Mouse (Mus musculus) lung, adult 2 months (tissue): Measurements from ENCODE around the gene Dcaf7. TPM values are rescaled to one million over a fixed set of nuclear protein-coding genes. Genes with fewer than 3 reads are reported as not detected.

Source experiments
- DNase-seq: peaks from one replicate; pipeline ENCODE4 v3.0.0; 2022
- H3K4me1 ChIP-seq: fragments of 200-500 bp; 2 replicates; pipeline ENCODE4 v1.6.1; 2011; ENCODE audit warnings: low read length; ENCODE audit not compliant: control insufficient read depth, insufficient read depth
- H3K4me3 ChIP-seq: fragments of 200-500 bp; replicated peaks from 2 replicates; pipeline ENCODE3; 2011; ENCODE audit warnings: low read depth, mild to moderate bottlenecking, control low read depth, low read length; ENCODE audit errors: extremely low read depth
- CTCF ChIP-seq: fragments of 200-500 bp; IDR thresholded peaks from 2 replicates; pipeline ENCODE4 v1.5.1; 2011; ENCODE audit warnings: mild to moderate bottlenecking, low read length, control low read depth; ENCODE audit not compliant: insufficient read depth
- POLR2A ChIP-seq: fragments of 200-500 bp; IDR thresholded peaks from 2 replicates; pipeline ENCODE4 v1.6.1; 2011; ENCODE audit warnings: low read depth, mild to moderate bottlenecking, control low read depth, low read length, borderline replicate concordance; ENCODE audit errors: extremely low read depth
- WGBS: fragments of 180-500 bp; shearing (Covaris S2); methylation state at CpG from one replicate; pipeline ENCODE4 v1.1.7; 2018; 5-methylcytosine and 5-hydroxymethylcytosine counted together
- polyA plus RNA-seq: library from polyadenylated mRNA; depleted of rRNA; stranded (reverse); fragments of >200 nt; gene quantifications from 2 replicates; pipeline ENCODE4 v1.2.3, GENCODE M21; 2012; rRNA removed

The Dcaf7 gene
- polyA plus RNA-seq, 1 experiment, result 51.5 TPM

DNA sequence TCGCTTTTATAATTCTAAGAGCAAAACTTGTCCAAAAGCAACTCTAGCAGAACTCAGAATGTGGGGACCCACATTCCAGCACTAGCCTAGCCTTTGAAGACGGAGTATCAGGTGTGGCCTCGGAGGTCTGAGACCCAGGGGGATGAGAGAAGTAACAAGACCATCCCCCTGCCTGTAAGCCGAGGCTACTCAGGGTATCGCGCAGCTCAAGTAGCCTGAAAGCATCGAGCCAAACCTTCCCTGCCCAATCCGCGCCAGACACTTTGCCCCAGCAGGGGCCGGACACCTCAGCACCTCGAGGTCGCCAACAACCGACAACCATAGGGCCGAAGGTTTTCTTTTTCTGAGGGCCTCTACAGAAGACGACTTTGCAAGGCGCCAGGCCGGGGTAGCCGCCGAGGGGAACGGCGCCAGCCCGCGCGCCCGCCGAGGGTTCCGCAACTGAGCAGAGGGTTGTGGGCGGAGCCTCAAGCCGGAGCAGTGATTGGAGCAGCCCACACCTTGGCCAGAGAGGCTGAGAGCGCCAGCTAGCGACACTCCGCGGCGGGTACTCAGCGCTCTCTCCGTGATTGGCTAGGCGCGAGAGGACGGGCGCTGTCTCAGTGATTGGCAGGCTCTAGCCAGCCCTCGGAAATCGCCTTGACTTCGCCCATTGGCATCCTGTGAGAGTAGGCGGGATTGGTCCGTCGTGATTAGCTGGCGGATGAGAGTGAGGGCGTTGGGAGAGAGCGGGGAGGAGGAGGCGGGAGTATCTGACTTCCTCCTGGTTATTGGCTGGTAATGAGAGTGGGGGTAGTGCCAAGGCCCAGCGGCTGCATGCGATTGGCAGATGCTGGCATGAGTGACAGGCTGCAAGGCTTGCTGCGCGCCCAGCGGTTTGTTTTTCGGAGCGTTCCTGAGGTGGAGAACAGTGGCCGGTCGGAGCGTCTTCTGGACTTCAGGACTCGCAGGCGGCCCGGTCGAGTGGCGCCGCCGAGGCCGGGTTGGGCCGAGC lies 47.3 kb downstream of the Dcaf7 start, which contains the start of gene Map3k3:
Gene Map3k3 (plus strand): TSS at position 906 of the 994 bp plus-strand sequence.
- WGBS, result under 1% methylated on average over 69 of the region's 69 CpGs
- peak; percentile 97 for DNase-seq
- TF ChIP-seq CTCF (no peak), POLR2A (peak; percentile 91)
- Histone ChIP-seq H3K4me3 (peak within 1 kb of the TSS; percentile 77), H3K4me1 (peaks cover 2% of the 10 kb centered on the region; the same call in 1 of the 2 replicates)

DNA sequence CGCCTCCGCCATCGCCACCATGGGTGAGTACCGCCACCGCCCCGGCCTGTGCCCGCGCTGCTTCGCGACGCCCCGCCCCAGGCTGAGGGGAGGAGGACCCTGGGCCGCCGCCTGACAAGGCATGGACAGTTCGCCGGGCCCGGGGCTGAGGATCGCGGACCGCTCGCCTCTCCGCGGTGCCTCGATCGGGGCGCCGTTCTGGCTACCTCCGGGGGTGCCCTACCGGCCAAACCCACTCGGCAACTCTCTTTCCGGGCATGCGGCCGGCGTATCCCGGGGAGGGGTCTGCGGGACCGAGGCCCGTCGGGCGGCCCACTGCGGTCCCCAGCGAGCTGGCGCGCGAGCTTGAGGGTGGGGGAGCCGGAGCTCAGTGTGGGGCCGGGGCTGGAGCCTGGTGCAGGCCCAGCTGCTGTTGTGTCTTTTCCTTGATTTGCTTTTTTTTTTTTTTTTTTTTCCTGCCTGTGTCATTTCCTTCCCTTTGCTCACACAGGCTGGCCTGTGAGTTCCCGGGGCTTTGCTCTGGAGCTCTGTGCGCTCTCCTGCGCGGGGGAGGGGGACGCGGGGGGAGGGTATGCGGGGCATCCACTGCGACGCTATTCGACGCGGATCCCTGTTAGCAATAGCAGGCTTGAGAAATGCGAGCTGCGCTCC lies 48.4 kb downstream of the Dcaf7 start:
- H3K4me3 ChIP-seq, result peak overlapping the region; percentile 76
- TF ChIP-seq CTCF (no peak), POLR2A (peak; percentile 42; the same call in 1 of the 2 replicates)
- H3K4me1 ChIP-seq, result peaks cover 8% of the 10 kb centered on the region
- peak; percentile 83 for DNase-seq
- WGBS, result under 1% methylated on average over 60 of the region's 61 CpGs

- no peak for DNase-seq
- WGBS, result 54% methylated on average over 1 of the region's 1 CpGs
These were observed 61.6 kb downstream of the Dcaf7 start for GRCm38 (mm10) chr11:106098223-106098622.

DNA sequence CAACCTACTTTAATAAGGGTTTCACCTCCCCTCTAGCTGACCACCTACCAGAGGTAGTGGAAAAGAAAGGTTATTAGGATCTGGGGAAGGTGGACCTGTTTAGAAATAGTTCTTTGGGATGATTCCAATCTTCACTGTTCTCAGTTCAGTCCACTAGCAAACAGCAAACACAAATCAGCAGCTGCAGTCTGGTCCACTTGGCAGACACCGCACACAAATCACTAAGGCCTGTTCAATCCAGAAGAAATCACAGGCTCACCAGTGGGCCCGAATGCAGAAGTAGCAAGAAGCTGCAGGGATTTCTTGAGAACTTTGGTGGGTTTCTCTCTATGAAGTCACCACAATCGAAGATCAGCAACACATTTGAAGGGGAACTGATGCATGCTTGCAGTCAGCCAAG lies 66.2 kb downstream of the Dcaf7 start:
- TF ChIP-seq POLR2A (no peak), CTCF (no peak)
- Histone ChIP-seq H3K4me1 (peaks cover 14% of the 10 kb centered on the region), H3K4me3 (no peak overlapping the region)
- DNase-seq, result no peak
- 63% methylated on average over 3 of the region's 3 CpGs for WGBS

More at GRCm38 (mm10) chr11:106098223-106098622, 61.6 kb downstream of the Dcaf7 start:
- Histone ChIP-seq H3K4me1 (peaks cover 12% of the 10 kb centered on the region), H3K4me3 (no peak overlapping the region)
- TF ChIP-seq CTCF (no peak), POLR2A (no peak)

GRCm38 (mm10) chr11:106106047-106106587 lies 69.4 kb downstream of the Dcaf7 start:
- TF ChIP-seq CTCF (no peak), POLR2A (no peak)
- H3K4me3 ChIP-seq, result no peak overlapping the region
- WGBS, result 62% methylated on average over 8 of the region's 8 CpGs
- no peak for DNase-seq
- H3K4me1 ChIP-seq, result peaks cover 4% of the 10 kb centered on the region

Other genes starting within 250 kb of the Dcaf7 start
- gene Cyb561, start 83.5 kb upstream of the Dcaf7 start, polyA plus RNA-seq, result 102 and 105 TPM in 2 replicates
- 704 and 832 TPM in 2 replicates for gene Ace, start 68.9 kb upstream of the Dcaf7 start, polyA plus RNA-seq
- gene Ace3, start 42.2 kb upstream of the Dcaf7 start, polyA plus RNA-seq, result 2.2 and 2.4 TPM in 2 replicates
- gene Kcnh6, start 28.7 kb upstream of the Dcaf7 start, polyA plus RNA-seq, result 0.44 and 0.45 TPM in 2 replicates
- gene Taco1, start 29.2 kb downstream of the Dcaf7 start, polyA plus RNA-seq, result 9.3 and 9.7 TPM in 2 replicates
- gene Map3k3, start 47.7 kb downstream of the Dcaf7 start, polyA plus RNA-seq, result 52.6 and 61.6 TPM in 2 replicates
- gene Gm10840, start 124.0 kb downstream of the Dcaf7 start, polyA plus RNA-seq, result not detected in 2 replicates
- gene Limd2, start 124.0 kb downstream of the Dcaf7 start, polyA plus RNA-seq, result 72.7 and 114 TPM in 2 replicates
- gene Strada, start 165.3 kb downstream of the Dcaf7 start, polyA plus RNA-seq, result 24.5 and 33.3 TPM in 2 replicates
- 12.8 and 21.5 TPM in 2 replicates for gene Ccdc47, start 179.5 kb downstream of the Dcaf7 start, polyA plus RNA-seq
- 8.8 and 13.3 TPM in 2 replicates for gene Ddx42, start 180.1 kb downstream of the Dcaf7 start, polyA plus RNA-seq
- 7.0 and 10.0 TPM in 2 replicates for gene Ftsj3, start 219.2 kb downstream of the Dcaf7 start, polyA plus RNA-seq
- 28.4 and 50.0 TPM in 2 replicates for gene Psmc5, start 219.3 kb downstream of the Dcaf7 start, polyA plus RNA-seq
- gene Smarcd2, start 236.1 kb downstream of the Dcaf7 start, polyA plus RNA-seq, result 107 and 125 TPM in 2 replicates
- gene Tcam1, start 239.8 kb downstream of the Dcaf7 start, polyA plus RNA-seq, result 0.05 and 0.06 TPM in 2 replicates